Mouse (Mus musculus) left cerebral cortex, postnatal 14 days (tissue): ENCODE measurements around the gene Serpine1. TPM values are rescaled to one million over a fixed set of nuclear protein-coding genes. Genes with fewer than 3 reads are reported as not detected.

Source experiments
- DNase-seq, 2 experiments: peaks; one replicate each; pipeline ENCODE4 v3.0.0; 2021 to 2022; ENCODE audit warnings: low spot score in 2 of 2, mixed read lengths in 1 of 2
- intact Hi-C: fragments of 180-260 bp; cut with DNase I; formaldehyde crosslinking; loops from one replicate; pipeline ENCODE4 v1.15.1; 2025
- total RNA-seq, 2 experiments: library from RNA; stranded (reverse); gene quantifications; 2 replicates each; pipeline ENCODE4 v1.2.3; 2021

Serpine1 gene
- total RNA-seq, 2 experiments from 2014 or later = 0.76 to 1.3 TPM

DNA sequence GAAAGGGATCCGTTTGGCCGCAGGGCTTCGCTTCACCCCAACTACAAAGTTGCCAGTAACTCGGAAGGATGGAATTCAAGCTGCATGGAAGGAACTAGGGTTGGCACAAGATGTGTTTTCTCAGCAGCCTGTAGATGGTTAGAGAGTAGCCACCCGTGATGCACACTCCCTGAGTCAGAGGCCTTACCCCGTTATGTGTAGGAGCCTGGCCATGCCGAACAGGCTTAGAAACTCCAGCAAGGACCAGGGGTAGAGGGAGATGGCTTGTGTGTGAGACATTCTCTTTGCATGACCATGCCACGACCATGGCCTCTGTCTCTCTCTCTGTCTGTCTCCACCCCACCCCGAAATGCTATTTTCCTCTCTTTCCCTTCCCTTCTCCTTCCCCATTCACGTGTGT lies 30.0 kb upstream of the Serpine1 start:
- no peak for DNase-seq
- intact Hi-C loops = loop anchor here (10.0 kb wide), 1 partner anchor 307 kb away; no protein-coding TSS in a partner anchor

- no peak for DNase-seq
- intact Hi-C loops = loop anchor here (10.0 kb wide), 1 partner anchor 306 kb away; no protein-coding TSS in a partner anchor
Observed at GRCm38 (mm10) chr5:137100660-137101059, 28.6 kb upstream of the Serpine1 start.

GRCm38 (mm10) chr5:137098418-137098817 lies 26.4 kb upstream of the Serpine1 start:
- no peak for DNase-seq
- intact Hi-C loops = no loop called here

DNA sequence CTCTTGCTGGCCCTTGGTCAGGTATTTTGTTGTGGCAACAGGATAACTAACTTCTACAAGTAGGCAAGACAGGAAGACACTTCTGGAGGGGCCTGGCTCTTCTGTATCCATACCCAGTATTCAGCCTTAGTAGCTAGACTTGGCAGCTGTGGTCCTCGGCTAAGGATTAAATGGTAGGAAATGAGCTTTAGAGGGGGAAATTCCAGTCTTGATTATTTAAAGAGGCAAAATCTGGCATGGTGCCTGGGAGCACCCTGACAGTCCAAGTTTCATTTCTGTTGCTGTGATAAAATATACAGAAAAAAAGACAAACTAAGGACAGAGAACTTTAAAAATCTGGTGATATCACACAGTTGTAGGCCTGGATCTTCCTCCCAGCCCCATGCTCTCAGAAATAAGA lies 24.0 kb upstream of the Serpine1 start:
- peak; percentile 71 to 76 for DNase-seq
- intact Hi-C loops = no loop called here

DNA sequence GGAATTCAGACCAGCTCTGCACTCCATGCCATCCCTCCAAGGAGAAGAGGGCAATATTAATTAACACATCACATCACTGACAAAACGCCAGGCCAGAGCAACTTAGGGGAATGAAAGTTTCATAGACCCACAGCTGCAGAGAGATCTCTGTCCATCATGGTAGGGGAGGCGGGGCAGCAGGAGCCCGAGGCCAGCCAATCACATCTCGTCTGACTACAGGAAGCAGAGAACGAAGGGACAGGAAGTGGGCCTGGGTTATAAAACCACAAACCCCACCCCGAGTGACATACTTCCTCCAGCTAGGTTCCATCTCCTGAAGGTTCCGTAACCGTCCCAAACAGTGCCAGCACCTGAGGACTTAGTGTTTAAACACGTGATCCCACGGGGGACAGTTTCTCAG lies 23.1 kb upstream of the Serpine1 start:
- intact Hi-C loops = no loop called here
- no peak for DNase-seq

DNA sequence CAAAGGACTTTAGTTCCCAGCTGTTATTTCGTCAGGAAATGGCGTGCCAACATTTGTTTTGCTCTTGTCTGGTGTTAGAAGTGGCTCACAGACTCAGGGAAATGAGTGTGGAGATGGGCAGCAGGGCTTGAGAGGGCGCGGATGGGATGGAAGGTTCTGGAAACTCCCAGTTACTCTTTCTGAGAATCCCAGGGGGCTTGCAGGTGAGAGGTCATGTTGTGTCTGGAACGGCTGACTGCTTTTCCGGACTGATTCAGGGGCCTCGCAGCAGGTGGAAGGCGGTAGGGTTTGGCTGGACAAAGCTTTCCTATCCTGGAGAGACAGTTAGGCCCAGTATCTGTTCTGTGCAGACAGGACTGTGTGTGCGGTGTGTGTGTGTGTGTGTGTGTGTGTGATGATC lies 21.7 kb upstream of the Serpine1 start:
- no peak for DNase-seq
- intact Hi-C loops = no loop called here

DNA sequence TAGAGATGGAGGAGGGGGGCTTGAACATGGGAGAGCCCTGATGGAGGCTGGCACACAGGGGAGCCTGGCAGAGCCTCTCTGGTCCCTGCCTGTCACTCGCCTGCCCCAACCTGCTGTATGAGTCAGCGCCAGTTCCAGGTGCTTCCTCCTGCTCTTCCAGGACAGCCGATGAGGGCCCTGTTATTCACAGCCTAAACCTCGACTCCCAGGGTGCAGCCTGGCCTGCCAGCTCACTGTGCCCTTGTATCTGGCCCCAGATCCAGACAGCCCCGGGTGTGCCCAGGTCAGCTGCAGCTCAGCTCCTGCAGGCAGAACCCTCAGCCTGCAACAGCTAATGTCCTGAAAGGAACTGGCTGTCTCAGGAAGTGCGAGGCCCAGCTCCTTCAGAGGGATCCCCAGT lies 19.5 kb upstream of the Serpine1 start:
- DNase-seq = no peak
- intact Hi-C loops = no loop called here

- intact Hi-C loops = no loop called here
- no peak for DNase-seq
Observed at GRCm38 (mm10) chr5:137090870-137091269, 18.8 kb upstream of the Serpine1 start.

DNA sequence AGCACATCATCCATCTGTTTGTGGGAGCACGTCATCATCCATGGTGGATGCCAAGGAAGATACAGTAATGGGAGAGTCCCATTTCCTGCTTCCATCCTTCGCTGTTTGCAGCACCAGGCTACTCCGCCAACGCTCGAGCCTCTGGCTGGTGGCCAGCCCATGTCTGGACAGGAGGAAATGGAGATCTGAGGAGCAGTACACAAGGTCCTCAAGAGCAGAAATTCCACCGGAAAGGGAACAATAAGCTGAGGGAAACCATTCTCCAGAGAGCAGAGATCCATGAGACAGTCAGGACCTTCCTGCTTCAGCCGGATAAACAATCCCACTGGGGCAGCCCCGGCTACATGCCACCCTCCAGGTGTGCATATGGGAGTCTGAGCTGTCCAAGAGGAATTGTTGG lies 15.3 kb upstream of the Serpine1 start:
- intact Hi-C loops = no loop called here
- no peak for DNase-seq

- no peak for DNase-seq
- intact Hi-C loops = no loop called here
Observed at GRCm38 (mm10) chr5:137085731-137086130, 13.7 kb upstream of the Serpine1 start.

- intact Hi-C loops = no loop called here
- no peak for DNase-seq
Observed at GRCm38 (mm10) chr5:137085021-137085420, 13.0 kb upstream of the Serpine1 start.

DNA sequence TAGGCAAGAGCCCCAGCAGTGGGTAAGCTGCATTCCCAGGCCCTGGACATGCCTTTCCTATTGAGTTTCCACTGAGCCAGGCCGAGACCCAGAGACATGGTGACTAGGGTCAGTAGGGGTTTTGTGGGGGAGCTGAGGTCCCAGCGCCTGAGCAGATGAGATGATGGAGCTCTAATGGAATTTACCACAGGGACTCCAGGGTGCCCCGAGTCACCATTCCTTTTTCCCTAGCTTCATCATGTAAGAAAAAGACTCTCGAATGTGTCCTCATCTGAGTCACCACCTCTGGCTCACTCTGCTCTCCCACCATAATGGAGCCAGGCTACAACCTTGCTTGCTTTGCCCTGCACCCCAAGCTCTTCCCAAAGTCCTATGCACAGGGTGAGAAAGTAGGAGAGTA lies 11.0 kb upstream of the Serpine1 start:
- DNase-seq = no peak
- intact Hi-C loops = no loop called here

GRCm38 (mm10) chr5:137079849-137080248 lies 7.8 kb upstream of the Serpine1 start:
- intact Hi-C loops = no loop called here
- DNase-seq = no peak

DNA sequence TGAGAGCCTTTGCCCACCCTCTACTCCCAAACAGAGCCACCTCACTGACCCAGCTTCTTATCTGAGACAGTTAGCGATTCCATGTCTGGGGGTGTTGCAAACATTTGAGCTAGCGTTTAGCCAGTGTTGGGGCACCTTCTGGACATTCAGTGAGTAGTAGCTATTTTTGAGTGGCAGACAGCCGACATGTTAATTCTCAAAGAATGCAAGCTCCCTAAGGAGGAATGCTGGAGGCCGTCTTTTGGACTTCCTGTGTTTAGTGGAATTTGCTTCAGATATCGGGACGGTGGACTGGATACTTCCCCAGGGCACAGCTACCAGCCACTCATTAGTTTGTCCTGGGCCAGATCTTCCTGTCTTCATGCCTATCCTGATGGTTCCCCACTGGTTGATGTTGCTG lies 6.5 kb upstream of the Serpine1 start:
- DNase-seq = no peak
- intact Hi-C loops = no loop called here

DNA sequence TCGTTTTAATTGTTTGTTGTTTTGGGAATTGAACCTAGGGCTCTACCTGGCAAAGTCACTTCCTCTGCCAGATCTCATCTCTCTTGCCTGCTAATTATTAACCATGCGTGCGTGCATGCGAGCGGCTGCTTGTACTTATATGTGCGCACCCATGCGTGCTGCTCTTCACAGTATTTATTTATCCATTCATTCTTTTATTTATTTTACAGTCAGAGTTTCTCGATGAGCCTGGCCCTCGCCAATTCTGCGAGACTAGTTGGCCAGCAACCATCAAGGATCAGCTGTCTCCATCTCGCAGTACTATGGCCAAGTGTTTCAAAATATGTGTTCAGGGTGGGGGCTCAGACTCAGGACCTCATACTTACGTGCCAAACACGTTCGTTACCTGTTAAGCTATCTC lies 6.0 kb upstream of the Serpine1 start:
- no peak for DNase-seq
- intact Hi-C loops = no loop called here

GRCm38 (mm10) chr5:137077187-137077586 lies 5.1 kb upstream of the Serpine1 start:
- DNase-seq = no peak
- intact Hi-C loops = no loop called here

DNA sequence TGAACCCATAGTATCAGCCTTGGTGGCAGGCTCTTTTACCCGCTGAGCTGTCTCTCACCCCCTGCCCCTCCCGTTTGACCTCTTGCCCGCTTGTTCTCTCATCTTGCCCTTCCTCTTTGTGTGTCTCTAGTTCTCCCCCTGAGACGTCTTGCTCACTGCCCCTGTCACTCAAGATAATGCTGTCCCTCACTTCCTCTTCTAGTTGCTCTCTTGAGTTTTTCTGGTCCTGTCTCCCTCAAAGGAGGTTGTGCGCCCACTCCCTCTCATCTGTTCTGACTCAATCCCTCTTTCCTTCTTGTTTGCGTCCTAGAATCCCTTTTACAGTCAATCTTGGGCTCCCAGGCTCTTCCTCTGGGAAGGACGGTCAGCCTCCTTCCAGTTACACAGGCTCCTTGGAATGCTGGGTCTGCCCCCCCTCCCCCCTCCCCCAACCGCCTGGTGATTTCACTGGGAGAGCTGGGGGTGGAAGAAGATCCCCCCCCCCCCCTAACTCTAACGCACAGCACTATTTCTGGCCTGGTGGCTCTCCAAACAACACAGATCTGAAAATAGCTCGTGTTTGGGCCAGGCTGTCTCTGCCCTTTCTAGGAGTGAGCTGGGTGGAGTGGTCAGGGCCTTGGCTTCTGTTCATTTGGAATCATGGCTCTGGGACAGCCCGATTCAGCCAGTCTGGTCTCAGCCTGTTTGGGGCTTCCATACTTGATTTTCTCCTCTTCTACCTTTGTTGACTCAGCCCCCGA lies 4.3 kb upstream of the Serpine1 start:
- intact Hi-C loops = no loop called here
- DNase-seq = no peak

GRCm38 (mm10) chr5:137075726-137076125 lies 3.7 kb upstream of the Serpine1 start:
- DNase-seq = no peak
- intact Hi-C loops = no loop called here

- peak in 1 of 2 experiments; percentile 31 for DNase-seq
Observed at GRCm38 (mm10) chr5:137074191-137074651, 2.2 kb upstream of the Serpine1 start.

GRCm38 (mm10) chr5:137073141-137073540 lies 1.1 kb upstream of the Serpine1 start:
- intact Hi-C loops = no loop called here
- no peak for DNase-seq

More at GRCm38 (mm10) chr5:137074191-137074651, 2.2 kb upstream of the Serpine1 start:
- intact Hi-C loops = no loop called here

DNA sequence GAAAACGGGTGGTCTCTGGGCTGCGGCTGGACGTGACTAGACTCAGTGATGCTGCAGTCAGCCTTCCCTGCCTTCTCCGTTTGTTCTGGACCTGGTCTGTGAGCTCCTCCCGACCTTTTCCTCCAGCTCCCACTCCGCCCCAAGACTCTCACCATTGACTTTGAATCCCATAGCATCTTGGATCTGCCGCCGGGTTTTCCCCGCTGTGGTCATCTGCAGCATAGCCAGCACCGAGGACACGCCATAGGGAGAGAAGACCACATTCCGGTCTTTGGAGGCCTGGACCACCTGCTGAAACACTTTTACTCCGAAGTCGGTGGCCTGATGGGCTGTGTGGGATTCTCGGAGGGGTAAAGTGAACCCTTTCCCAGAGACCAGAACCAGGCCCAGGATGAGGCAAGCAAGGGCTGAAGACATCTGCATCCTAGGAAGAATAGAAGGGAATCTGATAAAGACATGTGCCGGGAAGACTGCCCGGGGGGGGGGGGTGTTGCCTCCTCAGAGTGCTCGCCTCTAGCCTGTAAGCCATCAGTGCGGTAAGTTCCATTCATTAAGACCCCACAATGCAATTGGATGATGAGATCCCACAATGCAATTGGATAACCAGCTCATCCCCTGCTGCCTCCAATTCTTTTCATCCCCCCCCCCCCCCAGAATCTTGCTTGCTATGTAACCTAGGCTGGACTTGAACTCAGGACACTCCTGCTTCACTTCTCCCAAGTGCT lies 1.0 kb downstream of the Serpine1 start:
- intact Hi-C loops = no loop called here
- no peak for DNase-seq
